Mouse (Mus musculus) 416B (cell line): Measurements from ENCODE around the gene Fetub.

Source experiments
- DNase-seq: peaks from one replicate; pipeline ENCODE4 v3.0.0; 2011; ENCODE audit warnings: low read depth

Gene Fetub

GRCm38 (mm10) chr16:22963293-22963692 is 45.2 kb downstream of the Fetub start:
- no peak for DNase-seq

DNA sequence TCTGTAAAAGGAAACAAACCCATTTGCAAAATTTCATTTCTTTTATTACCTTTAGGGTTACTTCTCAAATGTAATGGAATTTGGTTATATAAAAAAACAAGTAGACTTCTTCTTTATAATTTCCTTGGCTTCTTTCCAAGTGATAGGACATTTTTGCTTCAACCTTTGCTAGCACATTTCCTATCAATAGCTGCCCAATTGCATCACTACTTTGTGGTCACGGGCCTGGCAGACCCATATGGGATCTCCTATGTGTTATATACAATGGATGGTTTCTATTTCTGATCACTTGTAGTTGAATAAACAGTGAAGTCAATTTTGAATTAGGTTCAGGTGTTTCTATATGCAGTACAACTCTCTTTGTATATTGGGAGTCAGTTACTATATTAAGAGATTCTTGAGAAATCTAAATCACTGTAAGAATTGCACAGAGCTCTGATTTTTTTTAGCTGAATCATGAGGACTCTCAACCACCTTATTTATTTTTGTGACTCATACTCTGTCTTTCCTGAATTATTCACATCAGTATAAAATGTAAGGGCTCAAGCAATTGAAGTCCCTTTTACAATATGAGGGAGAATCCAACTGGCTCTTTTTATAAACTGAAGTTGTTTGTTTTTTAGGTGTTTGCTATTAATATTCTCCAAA is 49.4 kb downstream of the Fetub start:
- DNase-seq, result peak; percentile 29
